Mouse (Mus musculus) adrenal gland (tissue): ENCODE measurements around the gene Tnfrsf4.

Source experiments
- intact Hi-C: fragments of 180-260 bp; cut with DNase I; formaldehyde crosslinking; loops from one replicate; pipeline ENCODE4 v1.15.1; 2025

The Tnfrsf4 gene

GRCm38 (mm10) chr4:156026013-156026412 lies 12.4 kb downstream of the Tnfrsf4 start, which contains the start of gene Tnfrsf18:
TSS of gene Tnfrsf18 (plus strand) at chr4:156026164.
- intact Hi-C loops = no loop called here

GRCm38 (mm10) chr4:156028580-156028979 lies 14.9 kb downstream of the Tnfrsf4 start:
- intact Hi-C loops = no loop called here

DNA sequence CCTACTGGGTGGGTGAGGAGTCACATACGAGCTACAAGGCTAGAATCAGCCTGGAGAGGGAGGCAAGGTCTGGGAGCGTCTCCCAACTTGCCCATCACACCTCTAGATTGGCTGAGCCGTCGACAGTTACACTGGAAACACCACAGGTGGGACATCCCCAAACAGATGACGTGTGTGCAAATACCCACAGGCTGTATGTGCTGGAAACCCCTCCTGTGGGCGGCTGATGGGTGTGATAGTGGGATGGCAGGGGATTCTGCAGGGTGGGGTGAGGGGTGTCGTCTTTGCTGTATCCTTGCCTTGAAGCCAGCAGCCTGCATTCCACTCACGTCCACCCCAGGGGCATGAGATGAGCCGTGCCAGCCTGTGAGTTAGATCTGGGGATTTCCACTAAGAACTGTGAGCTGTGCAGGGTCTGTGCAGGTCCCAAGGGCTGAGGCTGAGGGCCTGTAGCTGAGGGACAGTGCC lies 17.0 kb downstream of the Tnfrsf4 start:
- intact Hi-C loops = loop anchor here (5.0 kb wide), 2 partner anchors 33 to 68 kb away; partner anchors contain the start of gene C1qtnf12

DNA sequence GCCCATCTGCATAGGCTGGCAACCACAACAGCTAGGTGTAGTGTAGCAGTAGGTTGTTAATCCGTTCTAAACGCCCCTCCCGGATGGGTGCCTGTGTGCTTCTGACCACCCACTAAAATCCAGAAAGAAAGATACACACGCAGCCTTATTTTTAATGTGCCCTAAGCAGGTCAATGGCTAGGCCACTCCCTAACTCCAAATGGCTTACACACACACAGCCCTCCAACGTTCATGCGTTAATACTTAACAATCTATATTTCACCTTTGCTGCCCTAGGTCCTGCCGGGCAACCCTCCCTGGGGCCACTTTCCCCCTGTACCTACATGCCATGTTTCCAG lies 17.6 kb downstream of the Tnfrsf4 start:
- intact Hi-C loops = loop anchor here (5.0 kb wide), 2 partner anchors 34 to 69 kb away; partner anchors contain the start of gene C1qtnf12

- intact Hi-C loops = loop anchor here (5.0 kb wide), 2 partner anchors 34 to 69 kb away; partner anchors contain the start of gene C1qtnf12
These were observed 18.1 kb downstream of the Tnfrsf4 start for GRCm38 (mm10) chr4:156031593-156032391.

GRCm38 (mm10) chr4:156032856-156033255 lies 19.2 kb downstream of the Tnfrsf4 start:
- intact Hi-C loops = loop anchor here (5.0 kb wide), 2 partner anchors 36 to 71 kb away; partner anchors contain the start of gene C1qtnf12

DNA sequence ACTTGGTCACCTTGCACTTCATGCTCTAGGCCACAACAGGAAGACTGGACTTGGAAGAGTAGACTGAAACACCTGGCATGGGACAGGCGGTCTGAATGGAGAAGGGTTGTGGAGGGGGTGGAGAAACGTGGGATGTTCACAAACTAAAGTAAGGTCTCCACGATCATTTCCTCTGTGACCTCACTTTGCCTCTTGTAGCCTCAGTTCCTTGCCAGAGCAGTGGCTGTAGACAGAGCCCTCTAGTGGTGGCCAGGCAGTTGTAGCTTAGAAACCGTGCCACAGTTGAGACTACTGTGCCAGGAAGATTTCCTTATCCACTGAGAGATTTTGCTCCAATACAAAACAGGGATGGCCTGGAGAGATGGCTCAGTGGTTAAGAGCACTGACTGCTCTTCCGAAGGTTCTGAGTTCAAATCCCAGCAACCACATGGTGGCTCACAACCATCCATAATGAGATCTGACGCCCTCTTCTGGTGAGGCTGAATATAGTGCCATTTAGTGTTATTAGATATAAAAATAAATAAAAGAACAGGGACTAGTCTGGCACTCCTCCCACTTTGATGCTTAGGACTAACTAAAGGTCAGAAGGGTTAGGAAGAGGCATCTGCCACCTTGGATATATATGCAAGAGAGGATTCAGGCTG lies 20.0 kb downstream of the Tnfrsf4 start:
- intact Hi-C loops = loop anchor here (5.0 kb wide), 2 partner anchors 36 to 71 kb away; partner anchors contain the start of gene C1qtnf12

DNA sequence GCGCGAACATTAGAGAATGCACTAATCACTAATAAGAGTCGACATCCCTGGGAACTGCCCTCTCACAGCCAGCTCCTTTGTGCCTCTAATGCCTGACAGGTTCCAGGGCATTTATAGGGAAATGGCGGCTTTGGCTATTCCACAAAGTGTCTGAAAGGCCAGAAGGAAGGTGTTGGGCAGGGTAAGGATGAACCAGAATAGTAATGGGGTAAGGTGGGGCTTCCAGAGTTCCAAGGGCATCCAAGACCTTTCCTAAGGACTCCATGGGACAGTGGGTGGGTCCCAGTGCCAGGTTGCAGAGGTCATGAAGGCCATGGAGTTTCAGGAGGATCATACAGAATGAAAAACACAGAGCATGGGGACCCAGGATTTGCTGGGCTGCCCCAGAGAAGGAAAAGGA lies 20.7 kb downstream of the Tnfrsf4 start:
- intact Hi-C loops = loop anchor here (5.0 kb wide), 2 partner anchors 37 to 72 kb away; partner anchors contain the start of gene C1qtnf12

GRCm38 (mm10) chr4:156034901-156035300 lies 21.3 kb downstream of the Tnfrsf4 start:
- intact Hi-C loops = loop anchor here (5.0 kb wide), 2 partner anchors 38 to 73 kb away; partner anchors contain the start of gene C1qtnf12

- intact Hi-C loops = no loop called here
These were observed 31.1 kb downstream of the Tnfrsf4 start for GRCm38 (mm10) chr4:156044754-156045153.

GRCm38 (mm10) chr4:156049779-156050178 lies 36.1 kb downstream of the Tnfrsf4 start:
- intact Hi-C loops = no loop called here

DNA sequence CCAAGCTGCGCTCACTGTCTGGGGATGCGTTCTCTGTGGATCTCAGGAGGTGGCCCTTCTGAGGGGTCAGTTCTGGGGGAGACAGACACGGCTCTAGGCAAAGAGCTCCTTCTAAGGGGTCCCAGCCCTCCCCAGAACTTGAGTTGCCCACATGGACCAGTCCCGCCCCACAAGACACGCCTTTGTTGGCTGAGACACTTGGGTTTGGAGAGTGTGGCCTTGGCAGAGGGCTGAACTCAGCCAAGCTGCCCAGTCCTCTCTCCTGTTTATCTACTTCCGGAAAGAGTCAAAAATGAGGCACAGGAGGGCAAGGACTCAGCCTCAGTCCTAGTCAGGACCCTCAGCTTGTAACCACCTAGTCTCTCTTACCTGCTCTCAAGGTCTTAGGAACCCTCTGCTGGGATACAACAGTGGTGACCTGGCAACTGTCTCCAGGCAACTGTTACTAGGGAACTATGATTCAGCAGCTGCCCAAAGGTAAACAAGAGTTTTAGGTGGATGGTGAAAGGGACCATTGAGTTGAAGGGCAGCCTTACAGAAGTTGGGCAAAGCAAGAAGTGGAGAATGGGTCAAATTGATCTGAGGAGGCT lies 36.8 kb downstream of the Tnfrsf4 start:
- intact Hi-C loops = no loop called here

DNA sequence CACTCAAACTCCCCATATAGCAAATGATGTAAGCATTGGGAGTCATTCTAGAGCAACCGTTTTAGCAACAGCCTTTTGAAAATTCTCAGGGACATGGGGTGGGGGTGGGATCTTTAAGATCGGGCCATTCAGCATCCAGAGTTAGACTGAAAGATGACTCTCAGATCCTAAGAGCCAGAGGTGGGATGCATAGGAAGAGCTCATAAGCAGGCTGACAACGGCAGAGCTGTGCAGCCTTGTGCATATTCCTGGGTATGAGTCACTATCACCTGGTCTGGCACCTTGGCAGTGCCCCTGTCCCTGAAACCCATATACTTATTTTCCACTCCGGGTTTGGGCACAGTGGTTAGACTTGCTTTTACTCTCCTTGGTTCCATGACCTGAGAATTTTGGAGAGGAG lies 39.5 kb downstream of the Tnfrsf4 start:
- intact Hi-C loops = no loop called here

GRCm38 (mm10) chr4:156054130-156054529 lies 40.5 kb downstream of the Tnfrsf4 start:
- intact Hi-C loops = no loop called here

DNA sequence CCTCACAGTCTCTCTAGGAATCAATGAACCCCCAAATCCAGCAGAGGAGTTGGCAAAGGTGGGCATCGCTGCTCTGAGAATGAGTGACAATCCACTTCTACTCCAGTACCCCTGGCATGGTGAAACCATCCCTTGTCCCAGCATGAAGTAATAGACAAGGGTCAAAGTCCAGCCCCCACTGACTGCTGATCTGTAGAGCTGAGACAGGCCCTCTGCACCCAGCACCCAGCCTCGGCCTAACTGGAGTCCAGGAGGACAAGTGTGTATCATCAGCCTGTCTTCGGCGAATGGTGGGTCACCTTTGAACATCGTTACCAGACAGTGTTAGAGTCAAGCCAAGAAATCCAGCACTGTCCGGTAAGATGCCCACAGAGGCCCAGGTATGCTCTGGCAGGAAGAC lies 41.0 kb downstream of the Tnfrsf4 start:
- intact Hi-C loops = no loop called here

- intact Hi-C loops = no loop called here
These were observed 41.5 kb downstream of the Tnfrsf4 start for GRCm38 (mm10) chr4:156055173-156055572.

DNA sequence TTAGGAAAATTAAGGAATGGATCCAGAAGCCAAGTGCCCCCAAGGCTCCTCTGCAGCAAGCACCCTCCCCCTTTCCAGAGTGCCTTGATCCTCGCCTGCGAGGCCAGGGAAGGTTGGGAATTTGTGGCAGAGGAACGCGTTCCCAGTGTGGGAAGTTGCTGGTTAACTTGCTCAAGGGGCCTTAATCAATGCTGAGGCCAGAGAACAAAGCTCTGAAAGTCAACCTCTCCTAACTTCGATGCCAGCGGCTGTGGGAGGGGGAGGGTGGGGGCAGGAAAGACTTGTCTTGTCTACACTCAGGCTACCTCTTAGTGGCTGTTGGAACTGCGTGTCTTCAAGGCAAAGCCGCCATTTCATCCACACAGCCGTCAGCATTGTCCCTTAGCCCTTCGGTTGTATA lies 44.1 kb downstream of the Tnfrsf4 start:
- intact Hi-C loops = no loop called here

DNA sequence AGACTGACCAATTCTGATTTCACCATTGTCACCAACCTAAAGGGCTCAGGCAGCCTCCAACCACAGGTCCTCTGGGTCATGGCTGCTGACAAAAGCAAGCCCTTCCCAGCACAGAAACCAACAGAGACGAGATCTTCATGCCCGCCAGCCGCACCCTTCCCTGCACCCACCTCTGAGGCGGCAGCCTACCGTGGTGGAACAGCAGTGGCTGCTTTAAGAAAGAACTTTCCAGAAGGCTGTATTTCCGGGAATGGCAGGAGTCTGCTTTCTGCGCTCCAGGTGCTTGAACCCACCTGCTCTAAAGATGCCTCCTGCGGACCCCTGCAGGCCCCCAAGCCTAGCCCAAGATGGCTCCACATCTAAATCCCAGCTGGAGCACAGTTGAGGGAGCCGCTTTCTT lies 45.2 kb downstream of the Tnfrsf4 start:
- intact Hi-C loops = no loop called here

DNA sequence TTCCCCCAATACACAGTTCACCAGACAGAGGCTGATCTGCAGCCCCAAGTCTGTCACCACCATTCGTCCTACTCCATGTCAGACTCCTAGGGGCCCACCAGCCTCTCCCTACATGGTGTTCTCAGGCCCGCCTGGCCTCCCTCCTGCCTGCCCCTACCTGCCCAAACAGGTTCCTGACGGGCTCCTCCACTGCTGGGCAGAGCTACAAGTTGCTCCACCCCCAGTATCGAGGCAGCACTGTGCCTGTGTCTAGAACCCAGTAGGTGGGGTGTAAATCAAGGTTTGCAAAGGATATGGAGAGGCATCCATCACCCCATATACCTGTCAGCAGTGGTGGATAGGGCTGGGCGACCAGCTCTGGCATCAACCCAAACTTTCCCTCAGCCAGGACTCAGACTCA lies 45.6 kb downstream of the Tnfrsf4 start, which contains the start of gene Ttll10:
TSS of gene Ttll10 (minus strand) at position 154 of the 400 bp plus-strand sequence.
- intact Hi-C loops = no loop called here

DNA sequence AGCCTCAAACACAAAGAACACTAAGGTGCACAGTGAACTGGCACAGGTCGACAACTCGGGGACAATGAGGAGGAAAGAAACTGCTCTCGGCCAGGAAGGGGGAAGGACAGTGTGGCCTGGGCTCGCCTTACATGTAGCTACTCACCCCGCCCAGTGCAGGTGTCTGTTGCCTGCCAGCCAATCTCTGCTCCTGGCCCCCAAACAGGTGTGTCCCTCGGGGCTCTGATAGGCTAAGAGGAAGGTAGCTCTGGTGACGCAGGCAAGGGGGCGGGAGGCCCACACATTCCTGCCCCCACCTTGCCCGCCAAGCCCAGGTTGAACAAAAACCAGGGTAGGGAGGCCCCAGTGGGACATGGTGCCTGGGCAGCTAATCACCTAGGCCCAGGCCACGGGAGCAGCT lies 46.1 kb downstream of the Tnfrsf4 start:
- intact Hi-C loops = no loop called here

GRCm38 (mm10) chr4:156063861-156064509 lies 50.3 kb downstream of the Tnfrsf4 start:
- intact Hi-C loops = no loop called here
